Mouse (Mus musculus) C3H10T1/2 (cell line): Measurements from ENCODE around the gene Gtf2b. TPM values are rescaled to one million over a fixed set of nuclear protein-coding genes. Genes with fewer than 3 reads are reported as not detected.

Experiments used
- polyA plus RNA-seq, 2 experiments: library from polyadenylated mRNA; unstranded; fragments of >200 nt; fragmentation: generic; extraction: Trizol; gene quantifications; one replicate each; pipeline ENCODE4 v1.2.1; 2012; ENCODE audit warnings: missing spikeins in 2 of 2

Gtf2b gene
- 10 to 100 TPM in 1 of 2 experiments, 1 to 10 TPM in 1; 2.2 to 26.8 TPM for polyA plus RNA-seq

DNA sequence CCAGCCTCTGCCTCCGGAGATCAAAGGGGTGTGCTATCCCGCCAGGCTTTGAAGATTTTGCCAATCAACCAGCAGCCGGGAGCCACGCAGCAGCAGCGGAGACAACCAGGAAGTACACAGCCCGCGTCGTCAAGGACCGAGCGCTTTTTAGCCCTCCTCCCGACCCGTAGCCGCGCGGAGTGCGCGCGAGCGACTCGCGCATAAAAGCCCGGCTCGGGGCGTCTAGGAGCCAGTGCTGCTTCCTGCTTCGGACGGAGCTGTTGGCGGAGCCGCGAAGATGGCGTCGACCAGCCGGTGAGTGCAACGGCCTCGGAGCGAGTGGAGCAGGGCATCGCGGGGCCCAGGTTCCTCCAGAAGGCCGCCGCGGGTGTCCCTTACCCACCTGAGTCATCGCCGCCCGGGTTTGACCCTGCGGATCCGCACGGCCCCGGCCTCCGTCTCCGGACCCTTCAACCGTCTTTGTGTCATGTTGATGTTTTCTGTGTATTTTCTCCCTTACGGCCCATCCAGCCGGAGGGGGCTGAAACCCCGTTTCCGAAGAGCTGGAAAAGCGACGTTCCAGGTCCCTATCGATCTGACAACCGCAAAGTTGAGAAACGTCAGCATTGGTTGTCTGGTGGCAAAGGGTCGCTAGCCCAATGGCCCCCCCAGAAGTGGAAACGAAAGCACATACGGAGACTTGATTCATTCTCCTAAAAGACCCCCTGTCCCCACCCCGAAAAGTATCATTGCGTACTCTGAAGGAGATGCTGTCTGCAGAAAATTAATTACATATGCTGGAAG is at the start of gene Gtf2b:
Gene Gtf2b (plus strand): TSS at position 51 of the 783 bp plus-strand sequence.

Other genes with a start within 250 kb of the Gtf2b start
- under 1 TPM; 0.01 to 0.55 TPM for gene Gbp7, start 234.7 kb upstream of the Gtf2b start, polyA plus RNA-seq
- gene Gbp3, start 205.0 kb upstream of the Gtf2b start, polyA plus RNA-seq = 1 to 10 TPM in 1 of 2 experiments, under 1 TPM in 1; 0.02 to 2.6 TPM
- 1 to 10 TPM in 1 of 2 experiments, under 1 TPM in 1; 0.07 to 3.7 TPM for gene Gbp2b, start 170.2 kb upstream of the Gtf2b start, polyA plus RNA-seq
- 10 to 100 TPM in 1 of 2 experiments, under 1 TPM in 1; 0.53 to 16.0 TPM for gene Gbp2, start 144.4 kb upstream of the Gtf2b start, polyA plus RNA-seq
- 1 to 10 TPM; 3.1 to 5.6 TPM for gene Kyat3, start 64.0 kb upstream of the Gtf2b start, polyA plus RNA-seq
- 1 to 10 TPM in 1 of 2 experiments, under 1 TPM in 1; 0.96 to 4.7 TPM for gene Pkn2, start 117.0 kb downstream of the Gtf2b start, polyA plus RNA-seq